Mouse (Mus musculus) heart, adult 18-20 months (tissue): Measurements from ENCODE around the gene Etfb. TPM values are rescaled to one million over a fixed set of nuclear protein-coding genes. Genes with fewer than 3 reads are reported as not detected.
"Not testable (repeated sequence)": the region's sequence is repeated elsewhere in the genome, so short reads cannot be mapped to it uniquely, and the experiment has no call there.

ENCODE experiments used
- DNase-seq, 2 experiments: peaks; one replicate each; pipeline ENCODE4 v3.0.0; 2021 to 2022; ENCODE audit warnings: mixed read lengths in 1 of 2
- long read RNA-seq, 2 experiments: library from polyadenylated mRNA; stranded (forward); transcript quantifications; one replicate each; pipeline ENCODE4 v2.0.0; 2021
- total RNA-seq, 2 experiments: library from RNA; stranded (reverse); gene quantifications; 2 replicates each; pipeline ENCODE4 v1.2.3; 2021

Etfb gene
- total RNA-seq: 1,000 to 10,000 TPM; 1,290 to 1,427 TPM
- long read RNA-seq, experiment 1, transcript Etfb-201 (6 exons, 893 nt): major isoform, 964 of 1,232 reads
- long read RNA-seq, experiment 1, partial matches to known transcripts: 261 of 1,232 reads
- long read RNA-seq, experiment 1, other reads (novel, unspliced or antisense): 6 of 1,232 reads
- long read RNA-seq, experiment 2, transcript Etfb-201 (6 exons, 893 nt): major isoform, 766 of 1,163 reads
- long read RNA-seq, experiment 2, partial matches to known transcripts: 390 of 1,163 reads
- long read RNA-seq, experiment 2, other reads (novel, unspliced or antisense): 7 of 1,163 reads

- DNase-seq: peak; percentile 96 to 99
These were observed at the start of gene Etfb, which contains the start of gene Gm45233 for GRCm38 (mm10) chr7:43443917-43444293. TSS of gene Etfb (plus strand) at chr7:43444083. TSS of gene Gm45233 (plus strand) at chr7:43444128.

- DNase-seq: no peak
These were observed 44.4 kb upstream of the Etfb start for GRCm38 (mm10) chr7:43399501-43399900.

GRCm38 (mm10) chr7:43402718-43403117, 41.2 kb upstream of the Etfb start:
- no peak for DNase-seq

DNA sequence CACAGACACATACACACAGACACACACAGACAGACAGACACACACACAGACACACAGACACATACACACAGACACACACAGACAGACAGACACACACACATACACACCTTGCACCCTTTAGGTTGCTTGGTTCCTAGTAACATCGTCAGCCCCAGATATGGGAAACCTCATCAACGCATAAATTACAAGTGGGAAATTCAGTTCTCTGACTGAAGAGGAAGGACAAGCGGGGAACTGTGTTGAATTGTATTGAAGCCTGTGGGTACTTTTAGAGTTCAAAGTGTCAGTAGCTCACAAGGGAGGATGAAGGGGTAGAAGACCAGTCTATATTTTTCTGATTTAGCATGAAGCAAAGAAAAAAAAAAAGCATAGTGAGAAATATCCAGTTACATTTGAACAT, 36.3 kb upstream of the Etfb start:
- no peak for DNase-seq

GRCm38 (mm10) chr7:43408131-43408553, 35.7 kb upstream of the Etfb start, which contains the start of gene Siglecg:
TSS of gene Siglecg (plus strand) at chr7:43408204.
- no peak for DNase-seq

DNA sequence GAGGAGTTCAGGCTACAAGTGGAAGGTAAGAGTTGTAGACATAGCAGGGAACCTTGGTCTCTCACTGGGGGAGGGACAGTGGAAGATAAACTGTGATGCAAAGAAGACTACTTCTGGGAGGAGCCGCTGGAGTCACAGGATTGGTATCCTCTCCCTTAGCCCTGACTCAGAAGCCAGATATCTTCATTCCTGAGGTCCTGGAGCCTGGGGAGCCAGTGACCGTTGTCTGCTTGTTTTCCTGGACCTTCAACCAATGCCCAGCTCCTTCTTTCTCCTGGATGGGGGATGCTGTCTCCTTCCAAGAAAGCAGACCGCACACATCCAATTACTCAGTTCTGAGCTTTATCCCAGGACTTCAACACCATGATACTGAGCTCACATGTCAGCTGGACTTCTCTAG, 34.8 kb upstream of the Etfb start:
- DNase-seq: no peak

- DNase-seq: not testable (repeated sequence)
These were observed 32.2 kb upstream of the Etfb start for GRCm38 (mm10) chr7:43411724-43412123.

GRCm38 (mm10) chr7:43417298-43417697, 26.6 kb upstream of the Etfb start:
- DNase-seq: no peak

- DNase-seq: peak; percentile 79 to 93
These were observed 20.8 kb upstream of the Etfb start for GRCm38 (mm10) chr7:43422995-43423617.

DNA sequence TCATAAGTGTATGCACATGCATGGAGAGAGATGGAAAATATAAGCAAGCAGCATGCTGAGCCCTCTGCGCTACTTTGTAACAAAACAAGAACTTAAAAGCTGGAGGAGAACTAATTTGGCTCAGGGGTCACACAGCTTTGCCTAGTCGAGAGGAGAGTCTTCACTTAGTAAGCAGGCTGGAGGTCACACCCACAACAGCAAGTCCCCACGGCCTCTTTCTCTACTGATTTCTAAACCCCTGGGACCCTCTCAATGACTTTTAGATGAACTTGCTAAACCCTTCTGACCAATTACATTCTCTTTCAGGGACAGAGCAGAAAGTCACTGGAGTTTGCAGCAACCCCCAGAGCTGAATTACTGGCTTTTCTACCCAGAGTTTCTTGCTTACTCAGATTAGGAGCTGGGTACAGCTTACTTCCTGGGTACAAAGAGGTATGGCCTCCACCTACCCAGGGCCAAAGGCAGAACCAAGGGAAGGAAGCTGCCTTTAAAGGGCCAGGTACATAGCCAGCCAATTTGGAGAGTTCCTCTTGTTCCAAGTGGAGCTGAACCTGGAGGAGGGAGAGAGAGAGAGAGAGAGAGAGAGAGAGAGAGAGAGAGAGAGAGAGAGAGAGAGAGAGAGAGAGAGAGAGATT, 19.8 kb upstream of the Etfb start:
- no peak for DNase-seq

DNA sequence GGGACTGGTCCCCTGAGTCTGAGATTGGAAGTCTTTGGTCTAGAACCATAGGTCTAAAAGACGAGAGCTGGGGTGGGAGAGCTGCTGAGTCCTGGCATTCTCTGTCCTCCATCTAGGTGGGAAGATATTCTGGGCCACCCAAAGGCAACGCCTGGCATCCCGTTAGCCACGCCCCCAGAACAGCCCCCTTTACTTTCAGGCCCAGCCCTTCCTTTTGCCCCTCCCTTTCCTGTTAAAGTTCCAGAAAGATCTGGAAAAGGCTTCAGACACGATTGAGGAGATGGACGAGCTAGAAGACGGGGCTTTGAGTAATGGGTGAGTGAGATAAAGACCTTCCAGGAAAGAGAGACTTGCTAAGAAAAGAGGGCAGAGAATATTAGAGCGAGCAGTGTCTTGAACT, 16.5 kb upstream of the Etfb start, which contains the start of gene Lim2:
Gene Lim2, plus strand, starts transcription at position 265 of the 400 bp plus-strand sequence.
- no peak for DNase-seq

- no peak for DNase-seq
These were observed 14.4 kb upstream of the Etfb start for GRCm38 (mm10) chr7:43429500-43429899.

- no peak for DNase-seq
These were observed 11.0 kb upstream of the Etfb start for GRCm38 (mm10) chr7:43432891-43433290.

- no peak for DNase-seq
These were observed 9.2 kb upstream of the Etfb start for GRCm38 (mm10) chr7:43434676-43435075.

GRCm38 (mm10) chr7:43436341-43437255, 7.3 kb upstream of the Etfb start, which contains the start of gene Nkg7:
TSS of gene Nkg7 (plus strand) at chr7:43437073.
- no peak for DNase-seq

GRCm38 (mm10) chr7:43438611-43439010, 5.3 kb upstream of the Etfb start:
- DNase-seq: no peak

- no peak for DNase-seq
These were observed 3.4 kb upstream of the Etfb start, which contains the start of gene Cldnd2 for GRCm38 (mm10) chr7:43440482-43440881. TSS of gene Cldnd2 (plus strand) at chr7:43440782.

DNA sequence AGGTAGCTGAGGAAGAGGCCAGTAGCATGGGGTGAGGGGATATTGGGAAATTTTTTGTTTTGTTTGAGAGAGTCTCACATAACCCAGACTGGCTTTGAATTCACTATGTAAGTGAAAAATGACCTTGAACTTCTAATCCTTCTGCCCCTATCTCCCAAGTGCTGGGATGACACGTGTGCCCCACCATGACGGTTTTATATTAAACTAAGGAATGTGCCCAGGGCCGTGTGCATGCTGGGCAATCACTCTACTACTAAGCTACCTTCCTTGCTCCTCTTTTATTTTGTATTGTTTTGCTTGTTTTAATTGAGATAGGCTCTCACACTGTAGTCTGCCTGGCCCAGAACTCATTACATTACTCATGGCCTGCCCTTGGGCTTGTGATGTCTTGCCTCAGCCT, 2.8 kb upstream of the Etfb start:
- DNase-seq: no peak

DNA sequence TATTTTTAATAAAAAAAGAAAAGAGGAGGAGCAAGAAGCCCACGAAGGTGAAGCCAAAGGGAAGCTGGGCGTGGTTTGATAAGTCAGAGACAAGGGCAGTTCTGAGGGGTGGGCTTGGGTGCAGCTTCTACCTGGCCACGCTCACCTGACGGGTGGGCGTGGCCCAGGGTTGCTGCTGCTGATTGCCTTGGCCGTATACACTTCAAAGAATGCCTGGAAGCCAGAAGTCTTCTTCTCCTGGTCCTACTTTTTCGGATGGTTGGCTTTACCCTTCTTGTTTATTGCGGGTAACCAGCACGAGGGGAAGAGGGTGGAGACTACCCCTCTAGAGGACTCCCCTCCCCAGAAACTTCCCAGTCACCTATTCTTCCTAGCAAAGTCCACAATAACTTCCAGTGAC, 1.2 kb upstream of the Etfb start:
- DNase-seq: no peak

GRCm38 (mm10) chr7:43443126-43443916, 562 bp upstream of the Etfb start:
- DNase-seq: peak; percentile 90 to 93

DNA sequence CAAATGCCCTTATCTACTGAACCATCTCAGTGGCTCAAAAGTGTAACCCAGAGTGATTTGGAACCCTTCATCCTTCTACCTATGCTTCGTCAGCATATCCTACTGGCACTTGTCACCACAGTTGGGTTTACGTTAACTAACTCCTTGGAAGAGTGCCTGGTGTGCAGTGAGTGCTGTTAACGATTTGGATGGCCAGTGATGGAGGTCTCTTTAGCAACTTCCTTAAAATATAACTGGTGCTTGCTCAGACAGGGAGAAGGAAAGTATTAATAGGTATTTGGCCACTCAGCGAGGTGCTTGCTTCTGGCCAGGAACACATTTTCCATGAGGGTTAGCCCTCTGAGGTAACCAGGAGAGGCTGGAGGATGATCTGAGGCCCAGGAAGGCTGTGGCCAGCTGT, 3.9 kb downstream of the Etfb start:
- no peak for DNase-seq
